Mouse (Mus musculus): Measurements from ENCODE around the gene Brf1. TPM values are rescaled to one million over a fixed set of nuclear protein-coding genes. Genes with fewer than 3 reads are reported as not detected.

The Brf1 gene
- polyA plus RNA-seq (2016; fragmentation: Nextera tagmentation; extraction: Ambion mirVana), result 53.5 and 65.9 TPM in 2 replicates

- H3K27ac ChIP-seq, result peak within 1 kb of the TSS; percentile 95
- H3K36me3 ChIP-seq, result peaks cover 25% of the 10 kb centered on the region
- H3K9me3 ChIP-seq (replicated peaks), result no peaks in the 10 kb centered on the region
- peaks cover 32% of the 10 kb centered on the region for H3K4me1 ChIP-seq
- no peaks in the 10 kb centered on the region for H3K27me3 ChIP-seq (ENCODE audit: low read depth, poor library complexity, severe bottlenecking)
- H3K4me3 ChIP-seq, result peak within 1 kb of the TSS; percentile 78
- peak; percentile 93 for DNase-seq (ENCODE audit: low spot score)
- whole genome bisulfite sequencing, result under 1% methylated on average over 94 of the region's 96 CpGs
Observed at GRCm38 (mm10) chr12:113000294-113001132, at the start of gene Brf1. Gene Brf1 (minus strand): TSS chr12:113000704.

GRCm38 (mm10) chr12:113049836-113050235, 49.3 kb upstream of the Brf1 start:
- 92% methylated on average over 9 of the region's 9 CpGs for WGBS
- Histone ChIP-seq H3K36me3 (peaks cover 81% of the 10 kb centered on the region), H3K9me3 (replicated peaks) (no peaks in the 10 kb centered on the region), H3K4me3 (no peak overlapping the region), H3K27ac (no peak overlapping the region; the same call in 1 of the 2 replicates), H3K4me1 (peaks cover 16% of the 10 kb centered on the region), H3K27me3 (ENCODE audit: low read depth, poor library complexity, severe bottlenecking) (no peaks in the 10 kb centered on the region)
- no peak for DNase-seq (ENCODE audit: low spot score)

- peaks cover 71% of the 10 kb centered on the region for H3K36me3 ChIP-seq
- no peak for DNase-seq (ENCODE audit: low spot score)
- H3K4me3 ChIP-seq, result no peak overlapping the region
- 91% methylated on average over 5 of the region's 5 CpGs for WGBS
- H3K27me3 ChIP-seq (ENCODE audit: low read depth, poor library complexity, severe bottlenecking), result no peaks in the 10 kb centered on the region
- peaks cover 16% of the 10 kb centered on the region for H3K4me1 ChIP-seq
- H3K9me3 ChIP-seq (replicated peaks), result no peaks in the 10 kb centered on the region
- no peak overlapping the region for H3K27ac ChIP-seq
Observed at GRCm38 (mm10) chr12:113048103-113048502, 47.6 kb upstream of the Brf1 start.

- H3K36me3 ChIP-seq, result peaks cover 62% of the 10 kb centered on the region
- no peaks in the 10 kb centered on the region for H3K9me3 ChIP-seq (replicated peaks)
- no peak for DNase-seq (ENCODE audit: low spot score)
- H3K4me1 ChIP-seq, result peaks cover 11% of the 10 kb centered on the region
- no peak overlapping the region for H3K27ac ChIP-seq
- WGBS, result 94% methylated on average over 15 of the region's 15 CpGs
- H3K4me3 ChIP-seq, result no peak overlapping the region
- no peaks in the 10 kb centered on the region for H3K27me3 ChIP-seq (ENCODE audit: low read depth, poor library complexity, severe bottlenecking)
Observed at GRCm38 (mm10) chr12:113046861-113047260, 46.4 kb upstream of the Brf1 start.

GRCm38 (mm10) chr12:113044916-113045677, 44.6 kb upstream of the Brf1 start:
- Histone ChIP-seq H3K27me3 (ENCODE audit: low read depth, poor library complexity, severe bottlenecking) (no peaks in the 10 kb centered on the region), H3K9me3 (replicated peaks) (no peaks in the 10 kb centered on the region), H3K4me3 (no peak overlapping the region), H3K27ac (no peak overlapping the region), H3K36me3 (peaks cover 45% of the 10 kb centered on the region), H3K4me1 (no peaks in the 10 kb centered on the region)
- WGBS, result 83% methylated on average over 3 of the region's 3 CpGs
- DNase-seq (ENCODE audit: low spot score), result no peak

GRCm38 (mm10) chr12:113042543-113042942, 42.0 kb upstream of the Brf1 start:
- H3K9me3 ChIP-seq (replicated peaks), result no peaks in the 10 kb centered on the region
- H3K27me3 ChIP-seq (ENCODE audit: low read depth, poor library complexity, severe bottlenecking), result no peaks in the 10 kb centered on the region
- no peak overlapping the region for H3K27ac ChIP-seq
- 90% methylated on average over 2 of the region's 2 CpGs for WGBS
- peaks cover 26% of the 10 kb centered on the region for H3K36me3 ChIP-seq
- no peak overlapping the region for H3K4me3 ChIP-seq
- DNase-seq (ENCODE audit: low spot score), result no peak
- no peaks in the 10 kb centered on the region for H3K4me1 ChIP-seq

GRCm38 (mm10) chr12:113041481-113042439, 41.3 kb upstream of the Brf1 start:
- Histone ChIP-seq H3K27ac (no peak overlapping the region), H3K36me3 (peaks cover 18% of the 10 kb centered on the region), H3K4me1 (no peaks in the 10 kb centered on the region), H3K27me3 (ENCODE audit: low read depth, poor library complexity, severe bottlenecking) (no peaks in the 10 kb centered on the region), H3K4me3 (no peak overlapping the region), H3K9me3 (replicated peaks) (no peaks in the 10 kb centered on the region)
- 83% methylated on average over 15 of the region's 15 CpGs for WGBS
- DNase-seq (ENCODE audit: low spot score), result no peak

GRCm38 (mm10) chr12:113038414-113038813, 37.9 kb upstream of the Brf1 start:
- Histone ChIP-seq H3K4me3 (no peak overlapping the region), H3K36me3 (no peaks in the 10 kb centered on the region), H3K9me3 (replicated peaks) (no peaks in the 10 kb centered on the region), H3K27me3 (ENCODE audit: low read depth, poor library complexity, severe bottlenecking) (no peaks in the 10 kb centered on the region), H3K27ac (no peak overlapping the region), H3K4me1 (no peaks in the 10 kb centered on the region)
- DNase-seq (ENCODE audit: low spot score), result no peak
- 90% methylated on average over 4 of the region's 4 CpGs for WGBS

GRCm38 (mm10) chr12:113036996-113037395, 36.5 kb upstream of the Brf1 start:
- Histone ChIP-seq H3K27ac (no peak overlapping the region), H3K4me1 (no peaks in the 10 kb centered on the region), H3K4me3 (no peak overlapping the region), H3K27me3 (ENCODE audit: low read depth, poor library complexity, severe bottlenecking) (no peaks in the 10 kb centered on the region), H3K9me3 (replicated peaks) (no peaks in the 10 kb centered on the region), H3K36me3 (0 out of 2 replicates have a peak, but pooled peaks cover 4% of the 10 kb centered on the region)
- no peak for DNase-seq (ENCODE audit: low spot score)
- WGBS, result 91% methylated on average over 4 of the region's 4 CpGs

GRCm38 (mm10) chr12:113035093-113035492, 34.6 kb upstream of the Brf1 start:
- Histone ChIP-seq H3K4me1 (no peaks in the 10 kb centered on the region), H3K36me3 (0 out of 2 replicates have a peak, but pooled peaks cover 4% of the 10 kb centered on the region), H3K4me3 (no peak overlapping the region), H3K9me3 (replicated peaks) (no peaks in the 10 kb centered on the region), H3K27me3 (ENCODE audit: low read depth, poor library complexity, severe bottlenecking) (no peaks in the 10 kb centered on the region), H3K27ac (no peak overlapping the region)
- DNase-seq (ENCODE audit: low spot score), result no peak
- 96% methylated on average over 2 of the region's 2 CpGs for WGBS

GRCm38 (mm10) chr12:113032296-113033250, 32.1 kb upstream of the Brf1 start:
- DNase-seq (ENCODE audit: low spot score), result no peak
- 84% methylated on average over 11 of the region's 11 CpGs for WGBS

More at GRCm38 (mm10) chr12:113032296-113033250, 32.1 kb upstream of the Brf1 start:
- H3K4me1 ChIP-seq, result 0 out of 2 replicates have a peak, but pooled peaks cover 3% of the 10 kb centered on the region
- no peaks in the 10 kb centered on the region for H3K27me3 ChIP-seq (ENCODE audit: low read depth, poor library complexity, severe bottlenecking)
- H3K4me3 ChIP-seq, result no peak overlapping the region
- no peaks in the 10 kb centered on the region for H3K9me3 ChIP-seq (replicated peaks)
- H3K27ac ChIP-seq, result no peak overlapping the region
- peaks cover 11% of the 10 kb centered on the region; the same call in 1 of the 2 replicates for H3K36me3 ChIP-seq
